Mouse (Mus musculus) forebrain, postnatal 0 days (tissue): ENCODE data around the gene Clk2. TPM values are rescaled to one million over a fixed set of nuclear protein-coding genes. Genes with fewer than 3 reads are reported as not detected.
A peak's percentile ranks its signal among the peaks of the same experiment; 100 is the strongest.

ENCODE experiments used
- ATAC-seq: fragments of 200-750 bp; cut with Nextera tagmentation; 2 replicates; pipeline ENCODE4 v1.8.0; 2017; ENCODE audit warnings: mild to moderate bottlenecking, moderate library complexity
- DNase-seq: peaks from one replicate; pipeline ENCODE4 v3.0.0-alpha.2; 2015
- H3K27ac ChIP-seq: fragments of 300-500 bp; sonication (generic); 2 replicates; pipeline ENCODE4 v1.5.1; 2014; ENCODE audit warnings: low read depth, mild to moderate bottlenecking, antibody characterized with exemption, low read length, moderate library complexity, mixed read lengths
- H3K27me3 ChIP-seq: fragments of 300-500 bp; sonication (generic); 2 replicates; pipeline ENCODE4 v1.6.1; 2014; ENCODE audit warnings: mild to moderate bottlenecking, low read length, mixed read lengths; ENCODE audit not compliant: insufficient read depth
- H3K36me3 ChIP-seq: fragments of 300-500 bp; sonication (generic); 2 replicates; pipeline ENCODE4 v1.6.1; 2014; ENCODE audit warnings: mild to moderate bottlenecking, moderate library complexity; ENCODE audit not compliant: insufficient read depth
- H3K4me1 ChIP-seq: fragments of 300-500 bp; sonication (generic); 2 replicates; pipeline ENCODE4 v1.6.1; 2014; ENCODE audit warnings: antibody characterized with exemption; ENCODE audit not compliant: insufficient read depth
- H3K4me2 ChIP-seq: fragments of 300-500 bp; sonication (generic); 2 replicates; pipeline ENCODE4 v1.6.1; 2014; ENCODE audit warnings: low read depth, mild to moderate bottlenecking, moderate library complexity
- H3K4me3 ChIP-seq: fragments of 300-500 bp; sonication (generic); 2 replicates; pipeline ENCODE4 v1.5.1; 2014; ENCODE audit warnings: low read depth, low read length, mixed read lengths
- H3K9ac ChIP-seq: fragments of 300-500 bp; sonication (generic); 2 replicates; pipeline ENCODE4 v1.6.1; 2014; ENCODE audit warnings: mild to moderate bottlenecking
- H3K9me3 ChIP-seq: fragments of 300-500 bp; sonication (generic); 2 replicates; pipeline ENCODE4 v1.6.1; 2016; ENCODE audit warnings: low read length
- CTCF ChIP-seq: sonication (generic); IDR thresholded peaks from 2 replicates; pipeline ENCODE4 v1.5.1; 2016; ENCODE audit warnings: antibody characterized with exemption, control low read depth, low read depth
- WGBS: fragments of 180-500 bp; shearing (Covaris S2); extraction: QIAGEN DNeasy Blood & Tissue Kit; methylation state at CpG from one replicate; pipeline ENCODE4 v1.1.7; 2014; 5-methylcytosine and 5-hydroxymethylcytosine counted together
- polyA plus RNA-seq: library from polyadenylated mRNA; unstranded; fragments of >200 nt; fragmentation: Nextera tagmentation; extraction: Ambion mirVana; gene quantifications from 2 replicates; pipeline ENCODE4 v1.2.1, GENCODE M21; 2015
- total RNA-seq: library from RNA; depleted of rRNA; stranded (reverse); fragments of >200 nt; gene quantifications from 2 replicates; pipeline ENCODE4 v1.2.3, GENCODE M21; 2014

Clk2 gene
- total and polyA plus RNA-seq, 2 experiments from 2014 or later, result 12.8 to 43.1 TPM

DNA sequence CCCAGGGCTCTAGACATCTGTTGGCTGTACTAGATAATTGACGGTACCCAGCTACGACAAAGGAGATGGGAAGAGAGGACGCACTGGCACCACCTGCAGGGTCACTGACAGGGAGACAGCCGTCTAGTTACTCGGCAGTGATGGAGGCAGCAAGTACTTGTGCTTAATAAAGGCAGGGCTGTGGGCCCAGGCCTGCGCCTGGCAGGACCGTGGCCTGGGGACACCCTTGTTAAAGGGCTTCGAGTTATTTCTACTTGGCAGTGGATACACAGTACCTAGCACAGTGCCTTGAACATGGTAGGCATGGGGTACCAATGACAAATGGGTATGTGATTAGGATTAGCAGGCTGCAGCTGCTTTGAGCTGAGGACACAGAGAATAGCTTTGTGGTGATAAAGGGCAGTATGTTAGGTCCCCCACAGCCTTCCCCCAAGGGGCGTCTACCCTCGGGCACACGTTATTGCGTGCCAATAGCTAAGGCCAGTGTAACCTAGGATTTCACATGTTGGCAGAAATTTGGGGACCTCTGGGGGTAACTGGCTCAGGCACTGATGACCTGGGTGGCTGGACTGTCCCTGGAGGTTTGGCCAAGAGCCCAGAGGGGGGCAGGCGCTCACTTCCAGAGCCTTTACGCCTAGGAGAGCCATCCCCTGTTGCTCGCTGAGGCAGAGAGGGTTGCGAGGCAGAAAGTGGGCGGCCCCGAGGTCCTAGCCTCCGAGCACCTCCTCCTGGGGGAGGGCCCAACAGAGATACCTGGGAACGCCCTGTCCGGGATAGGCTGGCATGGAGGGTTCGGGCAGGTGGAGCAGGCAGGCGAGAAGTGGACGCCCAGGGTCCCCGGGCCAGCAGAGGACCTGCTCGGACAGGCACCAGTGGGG lies 17.3 kb upstream of the Clk2 start:
- Histone ChIP-seq H3K9me3 (no peaks in the 10 kb centered on the region), H3K4me1 (no peaks in the 10 kb centered on the region), H3K27me3 (no peaks in the 10 kb centered on the region), H3K36me3 (peaks cover 30% of the 10 kb centered on the region), H3K4me2 (no peak overlapping the region), H3K4me3 (no peak overlapping the region), H3K27ac (no peak overlapping the region), H3K9ac (no peak overlapping the region)
- ATAC-seq (peak; percentile 13; the same call in 1 of the 2 replicates), DNase-seq (no peak)
- 26% methylated on average over 26 of the region's 26 CpGs for WGBS
- no peak for TF ChIP-seq CTCF

DNA sequence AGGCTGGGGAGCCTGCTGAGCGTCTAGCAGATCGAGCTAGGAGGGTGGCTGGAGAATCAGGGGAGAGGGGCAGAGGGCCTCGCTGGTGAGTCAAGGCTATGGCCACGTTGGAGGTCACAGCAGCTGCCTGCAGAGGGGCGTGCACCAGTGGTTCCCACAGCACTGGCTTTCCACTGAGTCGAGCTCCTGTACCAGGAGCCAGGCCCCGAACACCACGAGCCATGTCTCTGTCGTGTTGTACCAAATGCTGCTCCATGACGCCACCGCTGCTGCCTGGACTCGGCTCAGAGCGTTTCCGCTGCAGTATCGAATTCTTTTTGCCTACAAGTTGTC lies 16.6 kb upstream of the Clk2 start:
- H3K9me3 ChIP-seq, result no peaks in the 10 kb centered on the region
- ATAC-seq, result no peak

DNA sequence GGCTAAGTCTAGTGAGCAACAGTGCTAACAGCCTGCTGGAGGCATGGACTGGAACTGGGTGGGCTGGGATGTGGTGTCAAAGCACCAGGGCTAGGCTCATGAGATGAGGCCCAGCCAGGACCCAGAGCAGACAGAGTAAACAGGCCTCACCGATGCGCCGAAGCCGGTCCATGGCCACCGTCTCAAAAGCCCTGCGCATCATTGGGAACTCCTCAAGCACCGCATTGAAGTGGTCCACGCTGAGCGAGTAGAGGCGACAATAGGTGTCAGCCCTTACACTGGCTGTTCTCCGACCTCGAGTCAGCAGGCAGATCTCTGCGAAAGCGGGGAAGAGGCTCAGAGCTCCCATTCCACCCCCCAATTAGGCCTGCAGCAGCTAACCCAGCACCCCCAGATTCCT lies 16.0 kb upstream of the Clk2 start:
- DNase-seq, result no peak
- no peak for TF ChIP-seq CTCF
- H3K4me3 ChIP-seq, result no peak overlapping the region
- H3K27me3 ChIP-seq, result no peaks in the 10 kb centered on the region
- peaks cover 35% of the 10 kb centered on the region for H3K36me3 ChIP-seq
- ATAC-seq, result no peak
- H3K9me3 ChIP-seq, result no peaks in the 10 kb centered on the region
- H3K27ac ChIP-seq, result no peak overlapping the region
- H3K9ac ChIP-seq, result no peak overlapping the region
- no peaks in the 10 kb centered on the region for H3K4me1 ChIP-seq
- WGBS, result 73% methylated on average over 14 of the region's 14 CpGs
- no peak overlapping the region for H3K4me2 ChIP-seq

More for the DNA sequence above, 16.6 kb upstream of the Clk2 start:
- no peak overlapping the region for H3K4me2 ChIP-seq
- H3K4me3 ChIP-seq, result no peak overlapping the region
- H3K27me3 ChIP-seq, result no peaks in the 10 kb centered on the region
- no peak overlapping the region for H3K27ac ChIP-seq
- DNase-seq, result no peak
- H3K36me3 ChIP-seq, result peaks cover 35% of the 10 kb centered on the region
- H3K4me1 ChIP-seq, result no peaks in the 10 kb centered on the region
- no peak overlapping the region for H3K9ac ChIP-seq
- WGBS, result 28% methylated on average over 15 of the region's 15 CpGs
- TF ChIP-seq CTCF, result no peak

DNA sequence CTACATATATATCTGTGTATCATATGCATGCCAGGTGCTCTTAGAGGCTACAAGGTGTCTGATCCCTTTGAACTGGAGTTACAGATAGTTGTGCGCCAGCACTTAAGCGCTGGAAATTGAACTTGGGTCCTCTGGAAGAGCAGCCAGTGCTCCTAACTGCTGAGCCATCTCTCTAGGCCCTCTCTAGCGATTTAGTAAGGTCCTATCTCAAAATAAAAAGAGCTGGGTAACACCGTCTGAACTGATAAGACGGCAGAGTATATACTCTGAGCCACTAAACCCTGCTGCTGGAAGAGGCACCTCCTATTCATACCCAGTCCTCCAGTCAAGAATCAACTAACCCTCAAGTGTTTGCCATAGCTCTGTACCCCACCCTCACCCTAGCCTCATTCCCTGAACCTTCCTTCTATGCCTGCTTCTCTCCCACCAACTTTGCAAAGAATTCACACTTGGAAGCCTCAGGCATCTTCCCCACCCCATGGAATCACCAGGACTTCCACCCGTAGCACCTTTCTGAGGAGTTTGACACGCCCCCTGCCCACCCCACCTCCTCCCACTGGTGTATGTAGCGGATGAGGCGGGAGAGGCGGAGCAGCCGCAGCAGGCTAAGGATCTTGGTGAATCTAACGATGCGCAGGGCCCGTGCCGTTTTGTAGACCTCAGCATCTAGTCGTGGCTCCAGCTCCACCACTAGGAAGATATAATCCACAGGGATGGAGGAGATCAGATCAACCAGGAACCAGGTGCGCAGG lies 12.3 kb upstream of the Clk2 start:
- H3K4me1 ChIP-seq, result no peaks in the 10 kb centered on the region
- DNase-seq (no peak), ATAC-seq (no peak)
- H3K36me3 ChIP-seq, result peaks cover 35% of the 10 kb centered on the region
- H3K27ac ChIP-seq, result no peak overlapping the region
- H3K4me2 ChIP-seq, result no peak overlapping the region
- H3K9ac ChIP-seq, result no peak overlapping the region
- H3K4me3 ChIP-seq, result no peak overlapping the region
- WGBS, result 67% methylated on average over 17 of the region's 17 CpGs
- H3K27me3 ChIP-seq, result no peaks in the 10 kb centered on the region
- TF ChIP-seq CTCF, result no peak
- H3K9me3 ChIP-seq, result no peaks in the 10 kb centered on the region

DNA sequence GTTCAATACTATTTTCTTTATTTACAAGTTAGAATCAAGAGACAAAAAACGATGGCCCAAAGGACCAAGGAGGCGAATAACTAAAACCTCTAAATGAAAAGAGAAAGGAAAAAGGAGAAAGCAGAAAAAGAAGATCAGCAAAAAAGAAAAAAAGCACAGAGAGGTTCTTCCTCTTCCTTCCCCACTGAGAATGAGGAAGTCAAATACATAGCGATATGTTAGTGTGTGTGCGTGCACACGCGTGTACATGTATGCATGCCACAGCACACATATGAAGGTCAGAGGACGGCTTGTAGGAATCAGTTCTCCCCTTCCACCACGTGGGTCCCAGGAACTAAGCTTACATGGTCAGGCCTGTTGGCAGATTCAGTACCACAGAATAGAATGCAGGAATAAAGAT lies 7.6 kb upstream of the Clk2 start:
- no peak overlapping the region for H3K27ac ChIP-seq
- no peak overlapping the region for H3K4me2 ChIP-seq
- H3K9ac ChIP-seq, result no peak overlapping the region
- H3K36me3 ChIP-seq, result peaks cover 5% of the 10 kb centered on the region
- H3K4me1 ChIP-seq, result 0 out of 2 replicates have a peak, but pooled peaks cover 8% of the 10 kb centered on the region
- 89% methylated on average over 8 of the region's 8 CpGs for WGBS
- DNase-seq (no peak), ATAC-seq (no peak)
- no peak for TF ChIP-seq CTCF
- H3K4me3 ChIP-seq, result no peak overlapping the region
- H3K9me3 ChIP-seq, result no peaks in the 10 kb centered on the region
- no peaks in the 10 kb centered on the region for H3K27me3 ChIP-seq

DNA sequence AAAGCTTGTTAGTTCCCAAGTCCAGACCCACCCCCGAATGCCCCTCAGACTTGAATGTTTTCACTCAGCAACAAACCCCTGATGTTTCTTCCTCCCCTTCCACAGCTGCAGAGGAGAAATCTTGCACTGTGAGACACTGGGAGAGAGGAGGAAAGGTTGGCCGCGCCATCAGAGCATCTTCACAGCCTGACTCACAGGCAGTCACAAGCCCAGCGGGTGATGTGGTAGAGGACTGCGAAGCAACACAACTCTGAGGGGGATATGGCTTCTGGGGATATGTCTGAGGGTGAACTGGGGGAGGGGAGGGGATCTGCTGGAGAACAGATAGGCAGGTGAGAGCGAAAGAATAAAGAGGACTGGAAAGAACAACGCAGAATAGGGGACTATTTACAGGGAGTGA lies 5.9 kb upstream of the Clk2 start:
- Histone ChIP-seq H3K4me3 (peak overlapping the region; percentile 76), H3K36me3 (no peaks in the 10 kb centered on the region), H3K9ac (peak overlapping the region; percentile 69), H3K27me3 (no peaks in the 10 kb centered on the region), H3K4me1 (0 out of 2 replicates have a peak, but pooled peaks cover 8% of the 10 kb centered on the region), H3K9me3 (no peaks in the 10 kb centered on the region), H3K27ac (peak overlapping the region; percentile 29; the same call in 1 of the 2 replicates), H3K4me2 (peak overlapping the region; percentile 89)
- ATAC-seq (no peak), DNase-seq (peak; percentile 38)
- 16% methylated on average over 7 of the region's 7 CpGs for WGBS
- no peak for TF ChIP-seq CTCF

DNA sequence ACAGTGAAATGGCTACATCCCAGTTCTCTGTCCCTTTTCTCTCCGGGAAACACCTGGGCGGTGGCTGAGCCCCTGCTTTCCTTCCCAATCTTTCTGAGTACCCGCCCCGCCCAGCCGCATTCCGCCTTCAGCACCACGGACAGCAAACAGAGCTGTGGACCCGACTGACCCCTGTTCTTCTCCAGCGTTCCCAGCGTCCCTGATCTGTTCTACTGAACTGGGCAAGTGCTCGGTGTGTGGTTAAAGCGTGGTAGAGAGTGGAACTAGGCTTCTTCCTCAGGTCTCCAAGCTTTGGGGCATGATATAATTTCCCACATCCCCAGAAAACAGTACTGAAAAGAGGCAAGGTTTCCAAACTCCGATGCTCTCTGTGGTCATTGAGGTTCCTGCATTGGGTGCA lies 5.4 kb upstream of the Clk2 start:
- TF ChIP-seq CTCF, result no peak
- Histone ChIP-seq H3K9me3 (no peaks in the 10 kb centered on the region), H3K36me3 (no peaks in the 10 kb centered on the region), H3K4me3 (peak overlapping the region; percentile 76), H3K4me1 (0 out of 2 replicates have a peak, but pooled peaks cover 8% of the 10 kb centered on the region), H3K27ac (peak overlapping the region; percentile 41; the same call in 1 of the 2 replicates), H3K27me3 (no peaks in the 10 kb centered on the region), H3K4me2 (peak overlapping the region; percentile 89), H3K9ac (peak overlapping the region; percentile 69)
- WGBS, result 3% methylated on average over 13 of the region's 13 CpGs
- no peak for DNase-seq
- ATAC-seq, result peak; percentile 7; the same call in 1 of the 2 replicates
